Mouse (Mus musculus): ENCODE data around the gene Trabd2b.

Trabd2b gene

GRCm38 (mm10) chr4:114599121-114599520, 192.6 kb downstream of the Trabd2b start:
- in situ Hi-C loops (cut with MboI, MseI), result no loop called here

DNA sequence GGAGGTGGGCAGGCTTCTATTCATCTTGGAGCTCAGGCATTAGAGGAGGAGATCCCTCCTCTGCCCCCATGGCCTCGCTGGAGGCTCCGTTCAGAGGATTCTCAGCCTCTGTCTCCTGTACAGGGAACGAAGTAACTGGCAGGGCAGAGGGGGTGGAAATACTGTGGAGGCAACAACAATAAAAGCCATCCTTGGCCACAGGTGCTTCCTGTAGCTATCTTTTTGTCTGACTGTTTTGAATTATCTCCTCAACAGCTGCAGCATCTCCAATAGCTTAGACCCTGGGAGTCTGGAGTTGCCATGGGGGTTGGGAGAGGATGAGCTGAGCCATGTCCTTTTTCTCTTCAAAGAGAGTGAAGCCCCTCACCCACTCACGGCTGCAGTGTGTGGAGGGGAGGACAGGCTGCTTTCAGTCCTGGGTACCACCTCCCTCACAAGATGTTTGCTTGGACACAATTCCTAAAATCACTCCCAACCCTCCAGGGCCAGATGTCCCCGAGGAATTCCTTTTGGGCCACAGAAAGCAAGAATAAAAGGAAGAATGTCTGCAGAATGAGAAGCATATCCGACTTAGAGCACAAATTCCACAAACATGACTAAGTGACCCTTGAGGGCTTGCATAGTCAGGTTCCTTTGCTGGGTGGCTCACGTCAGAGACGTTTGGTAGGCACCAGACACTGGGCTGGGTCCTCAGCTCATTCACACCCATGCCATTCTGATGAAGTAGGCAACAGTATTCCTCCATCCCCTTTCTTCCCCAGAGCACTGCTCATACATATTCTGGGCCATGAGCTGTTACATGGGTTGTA, 194.9 kb downstream of the Trabd2b start:
- in situ Hi-C loops (cut with MboI, MseI), result loop anchor here (10.0 kb wide), 1 partner anchor 1957 kb away; no protein-coding TSS in a partner anchor

- in situ Hi-C loops (cut with MboI, MseI), result loop anchor here (10.0 kb wide), 1 partner anchor 1961 kb away; no protein-coding TSS in a partner anchor
Measured at GRCm38 (mm10) chr4:114605670-114606069, 199.1 kb downstream of the Trabd2b start.

- in situ Hi-C loops (cut with MboI, MseI), result loop anchor here (10.0 kb wide), 1 partner anchor 1963 kb away; no protein-coding TSS in a partner anchor
Measured at GRCm38 (mm10) chr4:114607873-114608272, 201.3 kb downstream of the Trabd2b start.

GRCm38 (mm10) chr4:114609297-114609696, 202.8 kb downstream of the Trabd2b start:
- in situ Hi-C loops (cut with MboI, MseI), result loop anchor here (10.0 kb wide), 1 partner anchor 1964 kb away; no protein-coding TSS in a partner anchor

- in situ Hi-C loops (cut with MboI, MseI), result no loop called here
Measured at GRCm38 (mm10) chr4:114611166-114611929, 204.8 kb downstream of the Trabd2b start.

DNA sequence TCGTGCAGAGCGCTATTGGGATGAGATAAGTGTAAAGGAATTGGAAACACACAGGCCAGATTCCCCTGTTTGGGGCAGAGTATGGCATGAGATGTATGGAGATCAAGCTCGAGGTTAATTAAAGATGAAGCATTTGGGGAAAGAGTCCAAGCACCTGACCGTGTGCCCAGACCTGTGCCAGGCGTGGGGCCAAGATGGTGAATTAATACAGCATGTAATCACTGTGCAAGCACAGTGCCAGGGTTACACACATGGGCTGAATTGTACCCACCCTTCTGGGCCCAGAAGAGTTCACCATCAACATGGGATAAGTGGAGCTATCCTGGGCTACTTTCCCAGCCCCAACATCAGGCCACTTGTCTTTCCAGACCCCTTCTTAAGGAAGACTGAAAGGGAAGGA, 205.5 kb downstream of the Trabd2b start:
- in situ Hi-C loops (cut with MboI, MseI), result no loop called here

- in situ Hi-C loops (cut with MboI, MseI), result no loop called here
Measured at GRCm38 (mm10) chr4:114612827-114613226, 206.3 kb downstream of the Trabd2b start.

GRCm38 (mm10) chr4:114614086-114614485, 207.6 kb downstream of the Trabd2b start:
- in situ Hi-C loops (cut with MboI, MseI), result no loop called here

DNA sequence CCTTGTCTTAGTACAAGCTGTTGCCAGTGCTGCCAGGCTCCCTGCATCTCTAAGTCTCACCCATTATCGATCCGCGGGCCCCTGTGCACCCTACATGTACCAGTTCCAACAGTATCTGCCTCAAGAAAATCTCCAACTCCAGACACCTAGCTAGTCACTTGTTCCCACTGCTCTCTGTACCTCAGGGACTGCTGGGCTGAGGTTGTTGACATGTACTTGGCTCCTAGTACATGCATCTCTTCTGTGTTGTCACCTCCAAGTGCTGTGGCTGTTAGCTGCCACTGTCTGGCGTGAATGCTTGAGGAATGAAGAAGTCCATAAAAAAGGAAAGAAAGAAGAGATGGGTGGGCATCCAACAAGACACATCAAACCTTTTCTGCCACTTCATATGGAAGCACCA, 209.2 kb downstream of the Trabd2b start:
- in situ Hi-C loops (cut with MboI, MseI), result no loop called here

- in situ Hi-C loops (cut with MboI, MseI), result no loop called here
Measured at GRCm38 (mm10) chr4:114622929-114623328, 216.4 kb downstream of the Trabd2b start.

DNA sequence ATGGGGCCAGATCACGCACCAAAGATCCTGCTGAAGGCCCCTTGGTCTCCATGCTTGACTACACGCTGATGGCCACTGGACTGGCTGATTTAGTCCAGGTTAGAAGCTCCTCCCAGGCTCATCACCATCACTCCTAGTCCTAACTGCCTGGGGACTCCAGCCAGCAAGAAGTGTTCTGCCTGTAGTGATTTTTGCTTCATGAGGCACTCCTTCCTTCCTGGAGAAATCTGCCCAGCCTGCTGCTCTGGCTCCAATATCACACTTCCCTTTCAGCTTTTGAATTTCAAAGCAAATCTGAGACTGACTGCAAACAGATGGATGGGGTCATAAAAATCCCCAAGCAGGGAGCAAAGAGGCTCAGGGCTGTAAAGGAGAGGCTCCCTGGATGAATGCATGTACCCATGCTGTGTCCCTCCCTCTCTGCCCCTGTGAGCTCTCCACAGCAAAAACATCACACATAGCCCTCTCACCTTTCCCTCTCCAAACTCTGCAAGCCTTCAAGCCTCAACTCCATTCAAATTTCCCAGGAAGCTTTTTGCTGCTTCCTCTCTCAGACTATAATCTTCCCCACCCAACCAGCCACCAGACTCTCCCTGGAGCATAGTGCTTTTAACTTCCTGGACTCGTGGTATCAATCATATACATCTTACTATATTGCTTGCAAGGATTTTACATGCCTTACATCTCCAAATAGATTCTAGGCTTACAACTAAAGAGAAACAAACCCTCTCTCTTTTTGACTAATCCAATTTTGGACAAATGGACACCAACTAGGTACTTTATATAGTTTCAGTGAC, 217.8 kb downstream of the Trabd2b start:
- in situ Hi-C loops (cut with MboI, MseI), result no loop called here

- in situ Hi-C loops (cut with MboI, MseI), result no loop called here
Measured at GRCm38 (mm10) chr4:114625357-114625756, 218.8 kb downstream of the Trabd2b start.

- in situ Hi-C loops (cut with MboI, MseI), result no loop called here
Measured at GRCm38 (mm10) chr4:114625920-114626319, 219.4 kb downstream of the Trabd2b start.

GRCm38 (mm10) chr4:114627674-114628293, 221.3 kb downstream of the Trabd2b start:
- in situ Hi-C loops (cut with MboI, MseI), result no loop called here

GRCm38 (mm10) chr4:114635889-114636288, 229.4 kb downstream of the Trabd2b start:
- in situ Hi-C loops (cut with MboI, MseI), result no loop called here

DNA sequence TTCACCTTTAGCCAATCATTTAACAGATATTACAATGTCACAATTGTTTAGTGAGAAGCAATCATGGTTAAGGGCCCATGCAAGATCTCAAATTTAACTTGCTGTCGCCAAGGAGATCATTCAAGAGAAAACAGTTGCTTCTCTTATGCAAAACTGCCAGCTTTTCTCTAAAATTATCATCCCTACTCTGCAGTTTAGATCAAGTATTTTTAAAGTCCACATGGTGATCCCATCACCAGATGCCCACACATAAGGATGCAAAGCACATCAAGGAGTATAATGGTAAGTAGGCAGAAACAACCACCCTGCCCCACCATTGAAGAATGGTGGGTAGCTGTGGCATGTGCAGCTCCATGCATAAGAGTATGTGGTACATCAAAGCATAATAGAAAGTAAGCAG, 229.8 kb downstream of the Trabd2b start:
- in situ Hi-C loops (cut with MboI, MseI), result no loop called here

DNA sequence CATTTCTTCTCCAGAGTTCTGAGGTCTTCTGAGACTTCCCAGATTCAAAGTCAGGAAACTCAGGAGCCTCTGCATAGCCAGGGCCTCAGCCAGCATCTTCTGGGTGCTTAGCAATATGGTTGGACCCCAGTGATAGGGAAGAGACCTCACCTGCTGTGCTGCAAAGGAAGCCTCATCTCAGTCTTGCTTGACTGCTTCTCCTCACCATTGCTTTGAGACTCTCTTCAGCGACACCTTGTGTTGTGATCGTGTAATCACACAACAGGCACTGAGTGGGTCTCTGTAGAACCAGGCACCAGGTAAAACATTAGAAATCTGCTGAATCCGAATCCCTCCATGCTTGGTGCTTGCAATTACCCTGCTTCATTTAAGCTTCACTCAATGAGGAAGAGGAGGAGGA, 230.6 kb downstream of the Trabd2b start:
- in situ Hi-C loops (cut with MboI, MseI), result no loop called here

- in situ Hi-C loops (cut with MboI, MseI), result no loop called here
Measured at GRCm38 (mm10) chr4:114642469-114642868, 235.9 kb downstream of the Trabd2b start.

GRCm38 (mm10) chr4:114643679-114644208, 237.2 kb downstream of the Trabd2b start:
- in situ Hi-C loops (cut with MboI, MseI), result no loop called here

DNA sequence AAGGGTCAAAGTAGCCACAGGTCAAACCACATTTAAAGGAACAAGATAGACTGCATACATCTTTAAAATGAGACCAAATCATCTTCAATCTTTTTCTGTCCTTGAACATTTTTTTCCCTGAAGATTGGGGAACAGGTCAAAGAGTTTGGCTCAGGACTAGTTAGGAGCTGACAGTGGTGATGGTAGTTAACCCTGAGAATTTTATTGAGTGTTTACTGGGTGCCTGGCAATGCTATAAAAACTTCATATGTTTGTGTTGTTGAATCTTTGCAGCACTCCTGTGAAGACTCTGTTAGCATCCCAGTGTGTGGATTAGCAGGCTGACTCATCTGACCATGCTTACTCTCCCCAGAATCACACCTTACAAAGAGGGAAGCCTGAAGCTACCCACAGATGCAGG, 238.8 kb downstream of the Trabd2b start:
- in situ Hi-C loops (cut with MboI, MseI), result no loop called here
